ENCODE assay signal across 8 mouse cellular contexts in the genomic region with DNA sequence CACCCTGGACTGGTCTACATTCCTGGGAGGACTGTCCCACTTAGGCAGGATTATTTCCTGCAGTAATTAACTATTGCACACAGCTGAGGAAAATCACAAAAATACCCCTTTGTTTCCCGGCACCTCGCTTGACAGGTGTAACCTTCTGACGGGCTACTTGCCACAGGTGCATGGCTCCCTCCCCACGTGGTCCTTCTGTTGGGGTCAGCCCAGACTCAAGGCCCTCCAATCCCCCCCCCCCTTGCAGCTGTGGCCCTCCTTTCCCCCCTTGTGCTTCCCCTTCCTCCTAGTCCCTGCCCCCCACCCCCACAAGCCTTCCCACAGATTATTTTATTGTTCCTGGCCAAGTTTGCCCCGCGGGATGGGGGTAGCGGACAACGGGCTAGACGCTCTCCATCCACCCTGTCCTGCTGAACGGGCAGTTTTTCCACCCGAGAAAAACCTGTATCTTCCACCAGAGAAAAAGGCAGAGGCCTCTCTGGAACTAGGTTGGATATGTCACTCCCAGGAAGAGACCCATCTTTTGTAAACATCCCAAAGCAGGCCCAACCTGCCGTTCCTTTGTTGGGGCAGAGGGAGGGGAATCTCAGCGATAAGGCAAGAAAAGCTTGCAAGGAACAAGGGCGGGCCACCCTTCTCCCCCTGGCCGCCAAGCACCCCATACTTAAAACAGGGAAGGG. TPM values are rescaled to one million over a fixed set of nuclear protein-coding genes. Genes with fewer than 3 reads are reported as not detected.
A peak's percentile ranks its signal among the peaks of the same experiment; 100 is the strongest.
DNase-seq lines count a peak whose midpoint lies in the region; ATAC-seq and TF ChIP-seq lines count a peak whose summit lies in the region.

No protein-coding gene starts in this region.

- ATAC-seq in G1E (ENCODE audit: extremely low read depth, insufficient number of reproducible peaks, low FRiP score, poor library complexity, severe bottlenecking) = no peak
- ATAC-seq in embryonic facial prominence, embryonic 11.5 days (replicated peaks; ENCODE audit: insufficient number of reproducible peaks, low FRiP score, low TSS enrichment, low read depth) = no peak
- ATAC-seq in intestine, embryonic 15.5 days = no peak
- ATAC-seq in stomach, postnatal 0 days (ENCODE audit: low FRiP score, low TSS enrichment) = no peak
- ATAC-seq in erythroid progenitor cell, adult 5-6 weeks (replicated peaks; ENCODE audit: low FRiP score, poor library complexity, severe bottlenecking) = no peak

- H3K27ac ChIP-seq in embryonic facial prominence, embryonic 11.5 days (replicated peaks; ENCODE audit: low read depth, low read length) = peak overlapping the region; percentile 68
- peak overlapping the region; percentile 74 for H3K27ac ChIP-seq in intestine, embryonic 15.5 days
- peak overlapping the region; percentile 71 for H3K27ac ChIP-seq in stomach, postnatal 0 days (replicated peaks)

- peak; percentile 25 for DNase-seq in kidney, adult 18-20 months
- DNase-seq in kidney, adult 9 months = no peak
- no peak for DNase-seq in G1E (ENCODE audit: low spot score)
- DNase-seq in embryonic facial prominence, embryonic 11.5 days (ENCODE audit: low spot score) = peak; percentile 36
- DNase-seq in lung, postnatal 10 days = peak; percentile 55
- peak; percentile 61 for DNase-seq in stomach, postnatal 0 days (ENCODE audit: low spot score)

- peak overlapping the region; percentile 84 for H3K9ac ChIP-seq in embryonic facial prominence, embryonic 11.5 days (replicated peaks; ENCODE audit: low read length)
- peak overlapping the region; percentile 65 for H3K9ac ChIP-seq in intestine, embryonic 15.5 days
- peak overlapping the region; percentile 80 for H3K9ac ChIP-seq in stomach, postnatal 0 days (ENCODE audit: low read length)

- no peaks in the 10 kb centered on the region for H3K9me3 ChIP-seq in G1E (replicated peaks)
- H3K9me3 ChIP-seq in embryonic facial prominence, embryonic 11.5 days (replicated peaks; ENCODE audit: control insufficient read depth, low read length) = no peaks in the 10 kb centered on the region
- no peaks in the 10 kb centered on the region for H3K9me3 ChIP-seq in intestine, embryonic 15.5 days
- no peaks in the 10 kb centered on the region for H3K9me3 ChIP-seq in stomach, postnatal 0 days (ENCODE audit: control insufficient read depth, low read length)

- H3K4me1 ChIP-seq in G1E (ENCODE audit: insufficient read depth, low read depth, low read length) = peaks cover 31% of the 10 kb centered on the region
- peaks cover 2% of the 10 kb centered on the region; the same call in 1 of the 2 replicates for H3K4me1 ChIP-seq in embryonic facial prominence, embryonic 11.5 days (ENCODE audit: control insufficient read depth, insufficient read depth, low read length)
- peaks cover 6% of the 10 kb centered on the region; the same call in 1 of the 2 replicates for H3K4me1 ChIP-seq in intestine, embryonic 15.5 days (replicated peaks)
- peaks cover 3% of the 10 kb centered on the region; the same call in 1 of the 2 replicates for H3K4me1 ChIP-seq in stomach, postnatal 0 days (replicated peaks; ENCODE audit: control insufficient read depth, insufficient read depth)

- H3K27me3 ChIP-seq in G1E (ENCODE audit: insufficient read depth, low read length) = no peaks in the 10 kb centered on the region
- no peaks in the 10 kb centered on the region for H3K27me3 ChIP-seq in embryonic facial prominence, embryonic 11.5 days (ENCODE audit: control insufficient read depth, insufficient read depth, low read length)
- no peaks in the 10 kb centered on the region for H3K27me3 ChIP-seq in intestine, embryonic 15.5 days (replicated peaks)
- H3K27me3 ChIP-seq in stomach, postnatal 0 days (ENCODE audit: control insufficient read depth, insufficient read depth, low read length) = no peaks in the 10 kb centered on the region

- TF ChIP-seq EP300 in stomach, postnatal 0 days (optimal IDR thresholded peaks at IDR 0.05) = no peak

- no peak for TF ChIP-seq CTCF in G1E (IDR thresholded peaks at IDR 0.05; ENCODE audit: low read depth, low read length)
- no peak for TF ChIP-seq CTCF in stomach, postnatal 0 days (IDR thresholded peaks at IDR 0.05; ENCODE audit: low read depth)

- H3K4me3 ChIP-seq in G1E (ENCODE audit: low read depth, low read length) = peak overlapping the region; percentile 84
- H3K4me3 ChIP-seq in embryonic facial prominence, embryonic 11.5 days (ENCODE audit: low read depth, low read length) = peak overlapping the region; percentile 99
- H3K4me3 ChIP-seq in intestine, embryonic 15.5 days (replicated peaks) = peak overlapping the region; percentile 66
- H3K4me3 ChIP-seq in stomach, postnatal 0 days (ENCODE audit: low read depth, low read length) = peak overlapping the region; percentile 96

- under 1% methylated on average over 15 of the region's 15 CpGs for WGBS in embryonic facial prominence, embryonic 11.5 days
- WGBS in intestine, embryonic 15.5 days = 0% methylated on average over 15 of the region's 15 CpGs
- under 1% methylated on average over 15 of the region's 15 CpGs for WGBS in stomach, postnatal 0 days

- peaks cover 47% of the 10 kb centered on the region for H3K36me3 ChIP-seq in G1E (replicated peaks)
- no peaks in the 10 kb centered on the region for H3K36me3 ChIP-seq in embryonic facial prominence, embryonic 11.5 days (replicated peaks; ENCODE audit: control insufficient read depth, insufficient read depth, low read depth, low read length)
- no peaks in the 10 kb centered on the region; the same call in 1 of the 2 replicates for H3K36me3 ChIP-seq in intestine, embryonic 15.5 days
- H3K36me3 ChIP-seq in stomach, postnatal 0 days (ENCODE audit: control insufficient read depth, insufficient read depth, low read length) = peaks cover 3% of the 10 kb centered on the region; the same call in 1 of the 2 replicates

- peak overlapping the region; percentile 83 for H3K4me2 ChIP-seq in embryonic facial prominence, embryonic 11.5 days (ENCODE audit: low read depth, low read length)
- peak overlapping the region; percentile 71 for H3K4me2 ChIP-seq in intestine, embryonic 15.5 days (replicated peaks)
- peak overlapping the region; percentile 62 for H3K4me2 ChIP-seq in stomach, postnatal 0 days (replicated peaks; ENCODE audit: low read depth)

RNA-seq across cellular contexts. Expression of a gene that starts 2.2 kb away (rescaled TPM):
- 190 and 191 TPM in 2 replicates for total RNA-seq in G1E (2014; fragmentation: Nextera tagmentation)
- total RNA-seq in G1E (2017) = 94.9 and 101 TPM in 2 replicates
- polyA plus RNA-seq in G1E (2012) = 1,039 and 1,367 TPM in 2 replicates
- 405 and 423 TPM in 2 replicates for polyA plus RNA-seq in embryonic facial prominence, embryonic 11.5 days (2014; fragmentation: Nextera tagmentation; extraction: Ambion mirVana)
- polyA plus RNA-seq in intestine, embryonic 15.5 days (2015; fragmentation: Nextera tagmentation; extraction: Ambion mirVana) = 508 and 561 TPM in 2 replicates
- 331 and 337 TPM in 2 replicates for polyA plus RNA-seq in stomach, postnatal 0 days (2015; fragmentation: Nextera tagmentation; extraction: Ambion mirVana)
- total RNA-seq in erythroid progenitor cell, adult 5-6 weeks (2015; ENCODE audit: low replicate concordance) = 145 and 147 TPM in 2 replicates
- total RNA-seq in erythroid progenitor cell, adult 5-6 weeks (2017; ENCODE audit: low replicate concordance) = 58.4 and 67.4 TPM in 2 replicates

Comparison
In these comparisons a context has a peak if more than half of its experiments do, and no peak if none do; other contexts are left out.
1. DNase-seq: peak in kidney, adult 18-20 months (single experiment), embryonic facial prominence, embryonic 11.5 days (single experiment), lung, postnatal 10 days (single experiment) and stomach, postnatal 0 days (single experiment); none in kidney, adult 9 months (single experiment) and G1E (single experiment).
2. Peak in every context shown above with its lines, with median percentiles within 50 percentile points of each other: H3K4me3 ChIP-seq, H3K27ac ChIP-seq, H3K4me2 ChIP-seq and H3K9ac ChIP-seq.